Mouse (Mus musculus) cerebellum, adult 18-20 months (tissue): ENCODE data around the gene Ywhag.
A peak's percentile ranks its signal among the peaks of the same experiment; 100 is the strongest.

Experiments used
- DNase-seq, 2 experiments: peaks; one replicate each; pipeline ENCODE4 v3.0.0; 2021

Gene Ywhag

GRCm38 (mm10) chr5:135879449-135880158, 54.8 kb downstream of the Ywhag start:
- peak in 1 of 2 experiments; percentile 43 for DNase-seq

GRCm38 (mm10) chr5:135877831-135878231, 56.6 kb downstream of the Ywhag start:
- DNase-seq, result peak; percentile 68 to 76

GRCm38 (mm10) chr5:135877180-135877579, 57.2 kb downstream of the Ywhag start:
- DNase-seq, result peak; percentile 63 to 65

- DNase-seq, result no peak
Observed at GRCm38 (mm10) chr5:135873753-135874152, 60.7 kb downstream of the Ywhag start.

GRCm38 (mm10) chr5:135872996-135873395, 61.4 kb downstream of the Ywhag start:
- no peak for DNase-seq

GRCm38 (mm10) chr5:135870505-135870904, 63.9 kb downstream of the Ywhag start:
- DNase-seq, result no peak

- DNase-seq, result no peak
Observed at GRCm38 (mm10) chr5:135869661-135870423, 64.6 kb downstream of the Ywhag start.

- no peak for DNase-seq
Observed at GRCm38 (mm10) chr5:135868653-135869052, 65.8 kb downstream of the Ywhag start.

GRCm38 (mm10) chr5:135867637-135868593, 66.5 kb downstream of the Ywhag start:
- peak in 1 of 2 experiments; percentile 43 for DNase-seq

- no peak for DNase-seq
Observed at GRCm38 (mm10) chr5:135866662-135867061, 67.8 kb downstream of the Ywhag start.
